Mouse (Mus musculus) stomach, postnatal 0 days (tissue): ENCODE measurements around the gene Spn.

Experiments
- CTCF ChIP-seq: IDR thresholded peaks from 2 replicates; pipeline ENCODE4 v1.5.1; 2016; ENCODE audit warnings: antibody characterized with exemption, low read depth, mild to moderate bottlenecking, moderate library complexity
- EP300 ChIP-seq: optimal IDR thresholded peaks from 2 replicates; pipeline ENCODE3; 2016; ENCODE audit warnings: antibody characterized with exemption

DNA sequence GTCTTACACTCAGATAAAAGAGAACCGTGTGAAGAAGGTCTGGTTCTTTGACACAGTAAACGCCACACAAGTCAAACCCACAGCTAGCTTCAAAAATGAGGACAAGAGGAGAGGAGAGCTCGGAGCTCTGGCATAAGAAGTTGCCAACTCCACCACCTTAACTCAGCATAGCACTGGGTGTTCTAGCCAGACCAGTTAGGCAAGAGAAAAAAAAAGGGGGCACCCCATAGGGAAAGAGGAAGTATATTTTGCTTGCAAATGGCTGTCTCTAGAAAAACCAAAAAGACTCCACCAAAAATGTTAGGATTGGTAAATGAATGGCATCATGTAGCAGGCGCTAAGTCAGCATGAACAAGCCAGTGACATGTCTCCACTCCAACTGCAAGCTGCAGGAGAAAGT, 26.4 kb upstream of the Spn start:
- TF ChIP-seq CTCF (no peak), EP300 (no peak)
